Mouse (Mus musculus): Measurements from ENCODE around the gene Acsf3.

DNA sequence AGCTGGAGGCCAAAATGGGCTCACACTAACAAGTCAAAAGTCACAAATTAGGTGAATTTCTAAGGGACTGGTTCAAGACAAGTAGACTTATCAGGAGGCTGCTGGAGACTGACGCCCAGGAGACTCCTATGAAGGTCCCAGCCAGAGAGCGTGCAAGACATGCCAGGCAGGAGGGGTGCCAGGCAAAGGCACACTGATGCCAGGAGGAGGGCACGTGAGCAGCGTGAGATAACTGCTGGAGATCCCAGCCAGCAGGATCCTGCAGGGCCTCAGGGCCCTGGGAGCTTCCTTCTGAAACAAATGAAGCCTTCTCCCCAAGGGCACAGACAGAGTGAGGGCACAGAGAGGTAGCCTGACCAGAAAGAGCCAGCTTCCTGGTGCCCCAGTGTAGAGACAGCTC, 32.6 kb downstream of the Acsf3 start:
- TF ChIP-seq GATA1 (IDR thresholded peaks at IDR 0.05; ENCODE audit: borderline replicate concordance, low read length), result no peak
- no peak for TF ChIP-seq FLI1 (IDR thresholded peaks at IDR 0.05; ENCODE audit: low read length)

All from megakaryocyte, embryonic 14.5 days (primary cell).